Mouse (Mus musculus) embryo, embryonic 9.5 days (tissue): ENCODE measurements at regions not wholly inside any gene's neighbourhood (a gene's known extent, or its start where the extent isn't known, plus 50 kb on each side); places are given as distances from the start of the nearest gene placed in this dataset.
A peak's percentile ranks its signal among the peaks of the same experiment; 100 is the strongest.

Source experiments
- DNase-seq: peaks from one replicate; pipeline ENCODE4 v3.0.0-alpha.2; 2017; ENCODE audit errors: extremely low spot score

- peak; percentile 42 for DNase-seq
Measured at GRCm38 (mm10) chr13:28697796-28698678, 255.5 kb downstream of the Sox4 start.

GRCm38 (mm10) chr13:28693078-28693477 is 260.4 kb downstream of the Sox4 start:
- no peak for DNase-seq

- no peak for DNase-seq
Measured at GRCm38 (mm10) chr13:28692587-28692986, 260.9 kb downstream of the Sox4 start.

GRCm38 (mm10) chr13:28690511-28691160 is 262.9 kb downstream of the Sox4 start:
- peak; percentile 54 for DNase-seq

- DNase-seq = no peak
Measured at GRCm38 (mm10) chr13:28687838-28688237, 265.7 kb downstream of the Sox4 start.

GRCm38 (mm10) chr13:28684311-28684710 is 269.2 kb downstream of the Sox4 start:
- no peak for DNase-seq

GRCm38 (mm10) chr13:28680266-28680665 is 273.2 kb downstream of the Sox4 start:
- DNase-seq = no peak

- no peak for DNase-seq
Measured at GRCm38 (mm10) chr13:28673622-28674021, 279.9 kb downstream of the Sox4 start.

- no peak for DNase-seq
Measured at GRCm38 (mm10) chr13:28671543-28671942, 282.0 kb downstream of the Sox4 start.

- DNase-seq = no peak
Measured at GRCm38 (mm10) chr13:28669832-28670585, 283.5 kb downstream of the Sox4 start.

GRCm38 (mm10) chr13:28666832-28667231 is 286.7 kb downstream of the Sox4 start:
- peak; percentile 47 for DNase-seq

- no peak for DNase-seq
Measured at GRCm38 (mm10) chr13:28665150-28665549, 288.4 kb downstream of the Sox4 start.

- no peak for DNase-seq
Measured at GRCm38 (mm10) chr13:28664698-28665097, 288.8 kb downstream of the Sox4 start.

- peak; percentile 31 for DNase-seq
Measured at GRCm38 (mm10) chr13:28663950-28664681, 289.4 kb downstream of the Sox4 start.

- peak; percentile 51 for DNase-seq
Measured at GRCm38 (mm10) chr13:28663459-28663858, 290.1 kb downstream of the Sox4 start.

GRCm38 (mm10) chr13:28662316-28662752 is 291.2 kb downstream of the Sox4 start:
- no peak for DNase-seq

GRCm38 (mm10) chr13:28660151-28660550 is 293.4 kb downstream of the Sox4 start:
- no peak for DNase-seq

- DNase-seq = no peak
Measured at GRCm38 (mm10) chr13:28658652-28659051, 294.9 kb downstream of the Sox4 start.

- no peak for DNase-seq
Measured at GRCm38 (mm10) chr13:28654883-28655282, 298.6 kb downstream of the Sox4 start.

GRCm38 (mm10) chr13:28653362-28653761 is 300.2 kb downstream of the Sox4 start:
- DNase-seq = no peak

- DNase-seq = no peak
Measured at GRCm38 (mm10) chr13:28651810-28652209, 301.7 kb downstream of the Sox4 start.

GRCm38 (mm10) chr13:28645881-28646280 is 307.6 kb downstream of the Sox4 start:
- no peak for DNase-seq
